Mouse (Mus musculus) thymus, adult 2 months (tissue): ENCODE results near the gene Gm27027. TPM values are rescaled to one million over a fixed set of nuclear protein-coding genes. Genes with fewer than 3 reads are reported as not detected.

Source experiments
- DNase-seq: peaks from one replicate; pipeline ENCODE4 v3.0.0; 2021
- H3K27ac ChIP-seq: fragments of 200-500 bp; 2 replicates; pipeline ENCODE4 v1.5.1; 2012; ENCODE audit warnings: low read length, control low read depth; ENCODE audit not compliant: control insufficient read depth, insufficient read depth
- H3K27me3 ChIP-seq: fragments of 200-500 bp; 2 replicates; pipeline ENCODE4 v1.6.1; 2012; ENCODE audit warnings: mild to moderate bottlenecking, low read length, moderate library complexity, mixed read lengths; ENCODE audit not compliant: control insufficient read depth, insufficient read depth
- H3K36me3 ChIP-seq: fragments of 200-500 bp; 2 replicates; pipeline ENCODE4 v1.6.1; 2012; ENCODE audit warnings: mild to moderate bottlenecking, low read length, moderate library complexity; ENCODE audit not compliant: control insufficient read depth, insufficient read depth
- H3K4me1 ChIP-seq: fragments of 200-500 bp; replicated peaks from 2 replicates; pipeline ENCODE4 v1.6.1; 2012; ENCODE audit warnings: low read length; ENCODE audit not compliant: control insufficient read depth, insufficient read depth
- H3K4me3 ChIP-seq: fragments of 200-500 bp; 2 replicates; pipeline ENCODE4 v1.5.1; 2012; ENCODE audit warnings: mild to moderate bottlenecking, low read length, control low read depth, moderate library complexity; ENCODE audit not compliant: control insufficient read depth, insufficient read depth
- CTCF ChIP-seq: fragments of 200-500 bp; IDR thresholded peaks from 2 replicates; pipeline ENCODE4 v1.5.1; 2012; ENCODE audit warnings: mild to moderate bottlenecking, control low read depth, low read length, moderate library complexity, borderline replicate concordance; ENCODE audit not compliant: control insufficient read depth, poor library complexity, insufficient read depth; ENCODE audit errors: extremely low read depth
- POLR2A ChIP-seq: fragments of 200-500 bp; IDR thresholded peaks from 2 replicates; pipeline ENCODE4 v1.6.1; 2012; ENCODE audit warnings: mild to moderate bottlenecking, low read length, control low read depth, moderate library complexity; ENCODE audit not compliant: control insufficient read depth, poor library complexity, insufficient read depth; ENCODE audit errors: extremely low read depth
- WGBS: fragments of 180-500 bp; shearing (Covaris S2); methylation state at CpG from one replicate; pipeline ENCODE4 v1.1.7; 2018; 5-methylcytosine and 5-hydroxymethylcytosine counted together
- polyA plus RNA-seq: library from polyadenylated mRNA; depleted of rRNA; stranded (reverse); fragments of >200 nt; gene quantifications from 2 replicates; pipeline ENCODE4 v1.2.3, GENCODE M21; 2012

The Gm27027 gene
- polyA plus RNA-seq, 1 experiment: not detected

DNA sequence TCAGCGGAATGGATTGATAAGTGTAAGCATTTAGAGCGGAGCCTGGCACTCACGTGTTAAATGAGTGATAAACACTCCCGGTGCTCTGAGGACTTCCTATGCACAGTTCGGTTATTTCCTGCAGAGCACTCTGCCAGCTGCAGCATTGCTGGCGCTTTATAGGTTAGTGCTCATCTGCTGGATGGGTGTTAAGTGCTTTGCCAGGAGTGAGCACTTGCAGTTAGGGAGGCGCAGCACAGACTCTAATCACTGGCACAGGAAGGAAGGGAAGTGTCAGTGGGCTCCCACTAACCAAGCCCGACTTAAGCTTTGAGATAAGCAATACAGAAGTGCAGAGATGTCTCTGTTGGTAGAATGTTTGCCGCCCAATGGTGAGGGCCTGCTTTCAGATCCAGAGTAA lies 57.6 kb downstream of the Gm27027 start:
- Histone ChIP-seq H3K36me3 (no peaks in the 10 kb centered on the region), H3K27me3 (no peaks in the 10 kb centered on the region), H3K27ac (no peak overlapping the region), H3K4me1 (0 out of 2 replicates have a peak, but pooled peaks cover 2% of the 10 kb centered on the region), H3K4me3 (no peak overlapping the region)
- 10% methylated on average over 9 of the region's 9 CpGs for WGBS
- DNase-seq: peak; percentile 2
- no peak for TF ChIP-seq CTCF
- no peak for TF ChIP-seq POLR2A

DNA sequence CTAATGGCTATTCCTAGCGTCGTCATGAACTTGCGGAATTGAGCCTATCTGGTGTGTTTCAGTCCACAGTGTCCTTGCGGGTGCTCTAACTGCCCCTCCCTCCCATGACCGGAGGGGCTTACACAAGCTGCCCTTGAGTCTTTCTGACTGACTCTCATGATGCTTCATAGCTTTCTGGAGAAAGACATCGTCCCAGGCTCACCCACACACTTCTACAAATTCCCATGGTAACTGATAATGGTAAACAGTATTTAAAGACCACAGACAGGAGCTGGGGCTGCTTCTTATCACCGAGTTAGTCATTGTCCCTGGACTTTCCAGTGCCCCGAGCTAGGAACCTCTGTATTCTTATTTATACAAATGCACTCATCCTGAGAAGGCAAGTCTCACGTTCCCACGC lies 67.3 kb downstream of the Gm27027 start:
- WGBS: 90% methylated on average over 10 of the region's 10 CpGs
- DNase-seq: no peak
- Histone ChIP-seq H3K4me3 (no peak overlapping the region), H3K4me1 (no peaks in the 10 kb centered on the region), H3K36me3 (no peaks in the 10 kb centered on the region), H3K27me3 (no peaks in the 10 kb centered on the region), H3K27ac (no peak overlapping the region)
- no peak for TF ChIP-seq POLR2A
- no peak for TF ChIP-seq CTCF

DNA sequence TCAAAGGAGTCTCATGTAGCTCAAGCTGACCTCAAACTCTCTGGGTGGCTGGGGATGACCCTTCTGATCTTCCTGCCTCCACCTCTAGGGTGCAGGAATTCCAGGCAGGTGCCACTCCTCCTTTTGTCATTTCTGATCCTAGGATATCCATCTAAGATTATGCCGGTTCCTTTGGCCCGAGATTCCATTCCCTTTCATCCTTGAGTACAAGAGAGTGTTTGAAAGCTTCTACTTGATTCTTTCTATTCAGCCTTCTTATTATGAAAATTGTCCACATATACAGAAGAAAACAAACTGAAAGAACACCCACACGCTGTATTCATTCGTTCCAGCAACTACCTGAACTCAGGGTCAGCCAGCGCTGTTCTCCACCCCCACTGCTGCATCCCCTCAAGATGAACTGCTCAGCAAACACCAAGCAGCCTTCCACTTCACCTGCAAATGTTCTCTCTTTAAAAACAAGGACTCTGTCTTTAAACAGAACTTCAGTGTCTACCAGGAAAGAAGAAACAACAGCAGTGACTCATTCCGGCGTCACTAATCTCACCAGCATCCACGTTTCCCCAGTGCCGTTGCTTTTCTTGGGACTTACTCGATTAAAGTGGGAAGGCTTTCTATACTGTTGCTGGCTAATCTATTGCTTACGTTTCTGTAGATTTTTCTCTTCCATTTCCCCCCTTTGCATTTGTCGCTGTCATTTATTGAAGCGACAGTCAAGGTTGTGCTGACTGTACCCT lies 68.3 kb downstream of the Gm27027 start:
- no peaks in the 10 kb centered on the region for H3K4me1 ChIP-seq

DNA sequence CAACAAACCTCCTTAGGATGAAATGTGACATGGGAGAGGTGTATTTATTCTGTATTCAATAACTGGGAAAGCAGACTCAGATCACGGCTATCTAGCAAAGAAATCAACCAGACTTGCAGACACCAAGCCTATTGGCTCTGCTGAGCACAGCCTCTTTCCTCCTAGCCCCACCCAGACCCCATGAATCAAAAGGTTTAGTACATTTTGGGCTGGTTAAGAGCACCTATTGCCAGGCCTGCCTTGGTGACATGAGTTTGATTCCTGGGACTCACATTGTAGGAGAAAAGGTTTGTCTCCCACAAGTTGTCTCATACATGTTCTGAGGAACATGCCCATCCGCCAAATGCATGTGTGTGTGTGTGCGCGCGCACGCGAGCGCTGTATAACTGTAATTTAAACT lies 70.0 kb downstream of the Gm27027 start:
- TF ChIP-seq POLR2A: no peak
- no peak for TF ChIP-seq CTCF
- no peaks in the 10 kb centered on the region for H3K4me1 ChIP-seq
- H3K36me3 ChIP-seq: no peaks in the 10 kb centered on the region
- no peak for DNase-seq
- H3K27ac ChIP-seq: no peak overlapping the region
- WGBS: 97% methylated on average over 8 of the region's 8 CpGs
- H3K4me3 ChIP-seq: no peak overlapping the region
- H3K27me3 ChIP-seq: no peaks in the 10 kb centered on the region

More for the DNA sequence above, 68.3 kb downstream of the Gm27027 start:
- H3K27ac ChIP-seq: no peak overlapping the region
- no peak for DNase-seq
- H3K4me3 ChIP-seq: no peak overlapping the region
- no peaks in the 10 kb centered on the region for H3K27me3 ChIP-seq
- WGBS: 82% methylated on average over 13 of the region's 13 CpGs
- no peaks in the 10 kb centered on the region for H3K36me3 ChIP-seq
- TF ChIP-seq CTCF: no peak

DNA sequence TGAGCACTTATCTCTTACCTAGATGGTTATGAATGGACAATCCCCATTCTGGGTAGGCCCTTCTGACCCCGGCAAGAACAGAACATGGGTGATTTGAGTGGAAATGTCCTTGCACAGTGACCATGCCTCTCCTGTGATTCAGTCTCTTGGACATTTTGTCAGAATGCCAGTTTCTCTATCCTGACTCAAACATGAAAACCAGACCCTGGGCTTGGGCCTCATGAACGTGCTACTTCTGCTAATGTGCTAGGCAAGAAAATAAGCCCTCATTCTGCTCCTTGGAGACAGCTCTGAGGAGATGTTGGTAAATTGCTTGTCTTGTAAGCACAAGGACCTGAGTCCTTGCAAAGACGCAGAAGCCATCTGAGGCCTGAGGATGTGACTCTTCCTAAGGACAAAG lies 77.1 kb downstream of the Gm27027 start:
- Histone ChIP-seq H3K4me3 (no peak overlapping the region), H3K4me1 (no peaks in the 10 kb centered on the region), H3K27me3 (no peaks in the 10 kb centered on the region), H3K27ac (no peak overlapping the region), H3K36me3 (no peaks in the 10 kb centered on the region)
- TF ChIP-seq CTCF (no peak), POLR2A (no peak)
- no peak for DNase-seq
- 87% methylated on average over 3 of the region's 3 CpGs for WGBS

DNA sequence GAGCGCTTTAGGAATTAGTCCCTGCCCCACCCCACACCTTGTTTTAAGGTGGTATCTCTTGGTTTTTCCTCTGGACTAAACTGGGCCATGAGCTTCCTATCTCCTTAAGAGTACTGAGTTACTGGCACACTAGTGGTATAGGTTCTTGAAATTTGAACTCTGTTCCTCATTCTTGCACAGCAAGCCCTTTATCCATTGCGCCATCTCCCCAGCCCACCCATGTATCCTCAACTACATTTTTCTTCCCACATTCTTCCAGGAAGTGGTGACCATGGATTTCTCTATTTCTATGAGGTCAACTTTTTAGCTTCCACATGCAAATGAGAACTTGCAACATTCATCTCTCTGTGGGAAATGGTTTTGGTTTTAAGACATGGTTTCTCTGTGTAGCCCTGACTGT lies 82.6 kb downstream of the Gm27027 start:
- 96% methylated on average over 2 of the region's 2 CpGs for WGBS
- Histone ChIP-seq H3K36me3 (no peaks in the 10 kb centered on the region), H3K27me3 (no peaks in the 10 kb centered on the region), H3K4me1 (no peaks in the 10 kb centered on the region), H3K27ac (no peak overlapping the region), H3K4me3 (no peak overlapping the region)
- DNase-seq: no peak
- TF ChIP-seq POLR2A (no peak), CTCF (no peak)

DNA sequence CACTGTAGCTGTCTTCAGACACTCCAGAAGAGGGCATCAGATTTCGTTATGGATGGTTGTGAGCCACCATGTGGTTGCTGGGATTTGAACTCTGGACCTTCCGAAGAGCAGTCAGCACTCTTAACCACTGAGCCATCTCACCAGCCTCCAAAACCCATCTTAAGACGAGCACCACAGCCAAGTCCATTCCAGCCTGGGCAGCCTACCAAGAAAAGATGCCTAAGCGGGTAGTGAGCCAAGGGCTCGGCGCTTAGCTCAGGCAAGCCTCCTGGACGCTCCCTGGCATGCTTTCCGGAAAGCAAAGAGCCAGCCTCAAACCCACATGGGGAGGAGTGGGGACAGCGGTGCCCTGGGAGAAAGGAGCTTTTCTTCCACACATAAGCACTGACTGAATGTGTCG lies 84.2 kb downstream of the Gm27027 start:
- no peaks in the 10 kb centered on the region for H3K36me3 ChIP-seq
- DNase-seq: no peak
- no peak overlapping the region for H3K4me3 ChIP-seq
- H3K4me1 ChIP-seq: no peaks in the 10 kb centered on the region
- no peaks in the 10 kb centered on the region for H3K27me3 ChIP-seq
- 94% methylated on average over 10 of the region's 10 CpGs for WGBS
- TF ChIP-seq POLR2A: no peak
- H3K27ac ChIP-seq: no peak overlapping the region
